Mouse (Mus musculus) stomach, postnatal 0 days (tissue): ENCODE results near the gene Padi1.

Experiments used
- CTCF ChIP-seq: IDR thresholded peaks from 2 replicates; pipeline ENCODE4 v1.5.1; 2016; ENCODE audit warnings: antibody characterized with exemption, low read depth, mild to moderate bottlenecking, moderate library complexity
- EP300 ChIP-seq: optimal IDR thresholded peaks from 2 replicates; pipeline ENCODE3; 2016; ENCODE audit warnings: antibody characterized with exemption

DNA sequence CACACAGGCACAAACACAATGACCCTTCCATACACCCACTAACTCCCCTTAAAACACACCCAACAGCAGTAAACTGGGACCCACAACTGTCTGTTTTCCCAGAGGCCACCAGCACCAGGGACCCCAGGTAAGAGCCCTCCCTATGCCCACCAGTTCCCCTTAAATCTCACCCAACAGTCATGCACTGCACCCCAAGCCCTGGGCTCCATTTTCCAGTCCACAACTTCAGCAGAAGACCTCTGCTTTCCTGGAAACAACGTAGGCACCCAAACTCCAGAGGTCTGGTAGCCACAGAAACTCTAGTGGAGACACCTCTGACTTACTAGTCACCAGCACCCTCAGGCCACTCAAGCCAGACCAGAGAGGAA, 46.6 kb upstream of the Padi1 start:
- no peak for TF ChIP-seq CTCF
- TF ChIP-seq EP300: no peak
